Mouse (Mus musculus) lung, embryonic 14.5 days (tissue): ENCODE data around the gene Sh3rf3. TPM values are rescaled to one million over a fixed set of nuclear protein-coding genes. Genes with fewer than 3 reads are reported as not detected.

Source experiments
- ATAC-seq: fragments of 200-750 bp; cut with Nextera tagmentation; 2 replicates; pipeline ENCODE4 v1.8.0; 2017; ENCODE audit warnings: mild to moderate bottlenecking, moderate TSS enrichment, moderate library complexity; ENCODE audit not compliant: insufficient read depth
- DNase-seq: peaks from one replicate; pipeline ENCODE4 v3.0.0-alpha.2; 2015
- H3K27ac ChIP-seq: fragments of 300-500 bp; sonication (generic); 2 replicates; pipeline ENCODE4 v1.5.1; 2014; ENCODE audit warnings: low read depth, mild to moderate bottlenecking, moderate library complexity
- H3K27me3 ChIP-seq: fragments of 300-500 bp; sonication (generic); 2 replicates; pipeline ENCODE4 v1.6.1; 2014; ENCODE audit warnings: low read length, control low read depth; ENCODE audit not compliant: insufficient read depth
- H3K36me3 ChIP-seq: fragments of 300-500 bp; sonication (generic); 2 replicates; pipeline ENCODE4 v1.6.1; 2014; ENCODE audit warnings: control low read depth; ENCODE audit not compliant: insufficient read depth
- H3K4me1 ChIP-seq: fragments of 300-500 bp; sonication (generic); 2 replicates; pipeline ENCODE4 v1.6.1; 2014; ENCODE audit warnings: antibody characterized with exemption, control low read depth; ENCODE audit not compliant: insufficient read depth
- H3K4me2 ChIP-seq: fragments of 300-500 bp; sonication (generic); 2 replicates; pipeline ENCODE4 v1.6.1; 2014; ENCODE audit warnings: mild to moderate bottlenecking
- H3K4me3 ChIP-seq: fragments of 300-500 bp; sonication (generic); 2 replicates; pipeline ENCODE4 v1.5.1; 2014; ENCODE audit warnings: low read depth, low read length
- H3K9ac ChIP-seq: fragments of 300-500 bp; sonication (generic); 2 replicates; pipeline ENCODE4 v1.6.1; 2014
- H3K9me3 ChIP-seq: fragments of 300-500 bp; sonication (generic); 2 replicates; pipeline ENCODE4 v1.6.1; 2016; ENCODE audit warnings: low read depth, low read length, control low read depth
- CTCF ChIP-seq: IDR thresholded peaks from 2 replicates; pipeline ENCODE4 v1.5.1; 2016; ENCODE audit warnings: antibody characterized with exemption, low read depth
- WGBS: fragments of 180-500 bp; shearing (Covaris S2); extraction: QIAGEN DNeasy Blood & Tissue Kit; methylation state at CpG from one replicate; pipeline ENCODE4 v1.1.7; 2014; 5-methylcytosine and 5-hydroxymethylcytosine counted together
- polyA plus RNA-seq: library from polyadenylated mRNA; unstranded; fragments of >200 nt; fragmentation: Nextera tagmentation; extraction: Ambion mirVana; gene quantifications from 2 replicates; pipeline ENCODE4 v1.2.1, GENCODE M21; 2014

Gene Sh3rf3
- polyA plus RNA-seq, 1 experiment from 2014 or later: 3.3 TPM

DNA sequence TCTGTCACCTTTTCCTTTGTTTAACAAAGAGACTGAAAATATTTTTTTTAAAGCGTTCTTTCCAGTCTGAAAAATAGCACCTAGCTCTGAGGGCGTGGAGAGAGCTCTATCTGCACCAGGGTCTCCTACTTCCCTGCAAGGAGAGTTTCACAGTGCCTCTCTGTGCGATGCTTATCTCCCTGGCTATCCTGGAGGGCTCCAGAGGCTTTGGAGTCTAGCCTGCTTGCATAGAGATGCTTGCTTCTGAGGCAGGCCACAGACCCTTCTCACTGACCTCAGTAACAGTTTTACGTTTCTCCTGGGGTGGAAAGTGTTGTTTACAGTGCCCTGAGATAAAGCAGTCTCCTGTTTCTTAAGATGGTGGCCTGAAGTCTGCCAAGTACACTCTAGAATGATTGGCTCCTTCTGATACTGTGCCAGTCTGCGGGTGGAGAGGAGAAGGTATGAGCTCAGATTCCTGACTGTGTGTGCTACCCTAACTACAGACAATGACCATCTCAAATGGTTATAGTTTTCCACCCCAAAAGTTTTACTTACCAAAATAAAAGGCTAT lies 42.1 kb downstream of the Sh3rf3 start:
- DNase-seq: no peak
- Histone ChIP-seq H3K9me3 (no peaks in the 10 kb centered on the region), H3K27me3 (no peaks in the 10 kb centered on the region), H3K27ac (peak overlapping the region; percentile 79), H3K4me1 (0 out of 2 replicates have a peak, but pooled peaks cover 9% of the 10 kb centered on the region), H3K36me3 (no peaks in the 10 kb centered on the region), H3K9ac (no peak overlapping the region), H3K4me3 (no peak overlapping the region), H3K4me2 (no peak overlapping the region)
- WGBS: 17% methylated on average over 5 of the region's 5 CpGs
- peak; percentile 81 for ATAC-seq
- no peak for TF ChIP-seq CTCF

DNA sequence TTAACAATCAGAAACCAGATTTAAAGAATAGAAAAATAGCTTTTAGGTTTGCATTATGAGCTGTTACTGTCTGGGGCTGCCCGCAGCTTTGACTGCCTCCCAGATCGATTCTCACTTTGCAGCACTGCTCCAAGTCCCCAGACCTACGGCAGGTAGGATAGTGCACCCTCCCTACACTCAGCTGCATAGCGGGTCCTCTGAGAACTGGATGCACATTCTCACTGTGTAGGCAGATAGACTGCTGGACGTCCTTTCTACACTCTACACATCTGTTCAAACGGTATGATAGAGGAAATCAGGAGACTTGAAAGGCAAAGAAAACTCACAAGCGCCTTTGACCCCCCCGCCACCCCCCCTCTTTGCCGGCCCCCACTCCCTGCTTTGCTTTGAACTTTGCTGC lies 42.7 kb downstream of the Sh3rf3 start:
- no peak overlapping the region for H3K9ac ChIP-seq
- H3K27ac ChIP-seq: peak overlapping the region; percentile 79
- H3K4me3 ChIP-seq: no peak overlapping the region
- H3K4me2 ChIP-seq: 0 out of 2 replicates have a peak overlapping the region, but pooled peaks have one; percentile 10
- WGBS: 36% methylated on average over 9 of the region's 9 CpGs
- ATAC-seq (no peak), DNase-seq (no peak)
- H3K27me3 ChIP-seq: no peaks in the 10 kb centered on the region
- 0 out of 2 replicates have a peak, but pooled peaks cover 9% of the 10 kb centered on the region for H3K4me1 ChIP-seq
- H3K36me3 ChIP-seq: no peaks in the 10 kb centered on the region
- no peak for TF ChIP-seq CTCF
- H3K9me3 ChIP-seq: no peaks in the 10 kb centered on the region

DNA sequence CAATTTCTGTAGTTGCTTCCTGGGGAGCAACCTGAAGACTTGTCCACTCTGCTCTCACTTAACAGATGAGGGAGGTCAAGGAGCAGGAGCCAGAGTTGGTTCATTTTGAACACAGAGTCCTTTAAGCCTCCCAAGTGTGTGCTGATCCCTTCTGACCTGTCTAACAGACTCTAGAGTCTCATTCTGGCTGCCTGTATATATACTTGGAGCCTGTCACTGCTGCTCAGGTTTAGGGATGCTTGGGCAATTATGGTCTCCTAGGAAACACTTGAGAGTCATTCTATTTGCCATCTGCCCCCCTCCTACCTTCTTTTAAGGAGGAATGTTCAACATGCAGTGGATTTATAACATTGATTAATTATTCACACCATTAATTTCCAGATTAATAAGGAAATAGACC lies 43.6 kb downstream of the Sh3rf3 start:
- Histone ChIP-seq H3K27me3 (no peaks in the 10 kb centered on the region), H3K4me2 (no peak overlapping the region), H3K9ac (no peak overlapping the region), H3K9me3 (no peaks in the 10 kb centered on the region), H3K36me3 (no peaks in the 10 kb centered on the region), H3K4me1 (0 out of 2 replicates have a peak, but pooled peaks cover 9% of the 10 kb centered on the region), H3K27ac (no peak overlapping the region), H3K4me3 (no peak overlapping the region)
- no peak for DNase-seq
- no peak for TF ChIP-seq CTCF
- ATAC-seq: no peak

DNA sequence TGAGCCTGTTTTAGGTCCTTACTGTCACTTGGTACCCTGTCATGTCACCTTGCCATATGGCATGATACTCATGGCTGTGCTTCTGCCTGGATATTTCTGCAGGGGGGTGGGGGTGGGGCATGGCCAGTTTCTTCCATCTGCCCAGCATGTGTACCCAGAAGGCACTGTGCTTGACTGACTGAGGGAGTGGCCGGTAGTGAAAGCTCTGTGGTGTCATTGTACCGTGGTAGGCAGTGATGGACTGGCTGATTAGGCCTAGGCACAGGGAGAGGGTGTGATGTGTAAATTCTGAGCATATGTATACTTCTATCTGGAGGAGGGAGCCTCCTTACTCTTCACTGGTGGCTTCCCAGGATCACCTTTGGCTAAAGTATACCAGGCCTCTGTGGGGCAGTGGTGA lies 51.6 kb downstream of the Sh3rf3 start:
- Histone ChIP-seq H3K27ac (no peak overlapping the region), H3K9me3 (no peaks in the 10 kb centered on the region), H3K27me3 (no peaks in the 10 kb centered on the region), H3K4me1 (no peaks in the 10 kb centered on the region), H3K36me3 (no peaks in the 10 kb centered on the region), H3K9ac (no peak overlapping the region), H3K4me3 (no peak overlapping the region), H3K4me2 (no peak overlapping the region)
- ATAC-seq (no peak), DNase-seq (no peak)
- 52% methylated on average over 2 of the region's 2 CpGs for WGBS
- no peak for TF ChIP-seq CTCF

DNA sequence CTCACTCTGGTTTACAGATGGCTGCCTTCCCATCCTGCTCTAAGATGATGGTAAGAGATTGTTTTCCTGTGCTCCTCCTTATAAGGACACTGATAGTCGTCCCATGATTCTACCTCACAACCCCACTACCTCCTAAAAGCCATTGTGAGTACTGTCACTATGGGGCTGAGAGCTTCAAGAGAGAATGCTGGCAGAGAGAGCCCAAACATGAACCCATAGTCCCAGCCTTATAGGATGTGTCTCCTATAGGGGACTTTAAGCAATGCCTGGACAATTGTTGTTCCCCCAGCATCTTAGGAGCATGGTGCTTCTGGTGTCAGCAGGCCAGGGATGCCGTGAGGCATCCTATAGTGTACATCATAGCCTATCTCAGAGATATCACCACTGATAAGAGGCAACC lies 54.4 kb downstream of the Sh3rf3 start:
- no peak for TF ChIP-seq CTCF
- DNase-seq (no peak), ATAC-seq (no peak)
- Histone ChIP-seq H3K36me3 (no peaks in the 10 kb centered on the region), H3K4me2 (no peak overlapping the region), H3K4me3 (no peak overlapping the region), H3K9me3 (no peaks in the 10 kb centered on the region), H3K9ac (no peak overlapping the region), H3K27me3 (no peaks in the 10 kb centered on the region), H3K4me1 (no peaks in the 10 kb centered on the region), H3K27ac (no peak overlapping the region)
- 73% methylated on average over 2 of the region's 2 CpGs for WGBS

DNA sequence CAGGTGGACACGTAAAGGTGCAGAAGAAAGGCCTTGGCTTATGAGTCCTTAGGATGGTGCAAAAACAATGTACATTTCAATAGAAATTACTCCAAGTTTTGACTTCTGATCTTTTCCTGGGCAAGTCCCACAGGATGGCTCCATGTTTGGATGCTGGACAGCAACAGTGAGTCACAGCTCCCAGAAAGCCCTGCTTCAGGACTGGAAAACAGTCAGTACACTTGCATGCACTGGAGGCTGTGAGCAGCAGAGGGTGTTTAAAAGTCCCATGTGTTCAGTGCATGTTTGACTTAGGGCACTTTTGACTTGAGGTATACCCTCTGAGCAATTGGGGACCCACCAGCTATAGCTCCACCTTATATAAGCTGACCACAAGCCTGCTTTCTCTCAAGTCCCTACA lies 56.7 kb downstream of the Sh3rf3 start:
- no peak for TF ChIP-seq CTCF
- Histone ChIP-seq H3K4me1 (no peaks in the 10 kb centered on the region), H3K9ac (no peak overlapping the region), H3K9me3 (no peaks in the 10 kb centered on the region), H3K4me2 (no peak overlapping the region), H3K27ac (no peak overlapping the region), H3K4me3 (no peak overlapping the region), H3K27me3 (no peaks in the 10 kb centered on the region), H3K36me3 (no peaks in the 10 kb centered on the region)
- DNase-seq: no peak
- WGBS: 83% methylated on average over 1 of the region's 1 CpGs
- ATAC-seq: no peak

DNA sequence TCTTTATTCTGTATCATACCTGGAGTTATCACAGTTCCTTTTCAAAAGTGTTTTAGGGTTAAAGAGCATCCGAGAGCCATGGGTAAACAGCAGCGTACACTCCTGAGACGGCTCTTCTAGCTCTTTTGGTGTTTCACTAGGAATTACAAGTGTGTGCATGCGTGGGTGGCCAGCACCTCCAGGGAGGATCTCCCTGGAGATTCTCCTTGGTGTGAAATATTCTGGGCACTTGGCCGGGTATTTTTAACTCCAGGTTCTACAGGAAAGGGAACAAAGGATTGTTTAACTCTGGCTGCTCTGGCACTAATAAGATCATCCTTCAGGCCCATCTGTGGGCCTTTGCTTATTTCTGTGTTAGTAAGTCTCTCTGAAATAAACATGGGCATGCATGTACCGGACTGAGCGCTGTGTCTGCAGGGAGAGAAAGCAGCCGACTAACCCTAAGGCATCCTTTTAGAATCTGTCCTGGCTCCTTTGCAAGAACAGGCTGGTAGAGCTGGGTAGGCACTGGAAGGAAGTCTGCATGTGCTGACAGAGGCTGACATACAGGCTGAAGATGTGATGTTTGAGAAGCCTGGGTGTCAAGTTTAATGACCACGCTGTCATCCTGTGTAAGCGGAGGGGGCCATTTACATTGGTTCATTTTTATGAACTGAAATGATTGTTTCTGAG lies 58.1 kb downstream of the Sh3rf3 start:
- DNase-seq: no peak
- H3K9me3 ChIP-seq: no peaks in the 10 kb centered on the region
- no peak overlapping the region for H3K27ac ChIP-seq
- H3K27me3 ChIP-seq: no peaks in the 10 kb centered on the region
- H3K36me3 ChIP-seq: no peaks in the 10 kb centered on the region
- ATAC-seq: no peak
- WGBS: 65% methylated on average over 10 of the region's 10 CpGs
- no peak overlapping the region for H3K4me3 ChIP-seq
- H3K4me1 ChIP-seq: no peaks in the 10 kb centered on the region
- no peak overlapping the region for H3K4me2 ChIP-seq
- no peak for TF ChIP-seq CTCF
- H3K9ac ChIP-seq: no peak overlapping the region
